Mouse (Mus musculus) intestine, embryonic 15.5 days (tissue): Measurements from ENCODE around the gene Il11ra1. TPM values are rescaled to one million over a fixed set of nuclear protein-coding genes. Genes with fewer than 3 reads are reported as not detected.
A peak's percentile ranks its signal among the peaks of the same experiment; 100 is the strongest.

ENCODE experiments used
- ATAC-seq: fragments of 200-750 bp; cut with Nextera tagmentation; 2 replicates; pipeline ENCODE4 v1.8.0; 2017; ENCODE audit warnings: moderate TSS enrichment, moderate library complexity
- H3K27ac ChIP-seq: fragments of 300-500 bp; sonication (generic); 2 replicates; pipeline ENCODE4 v1.5.1; 2015; ENCODE audit warnings: mild to moderate bottlenecking, inconsistent platforms
- H3K27me3 ChIP-seq: fragments of 300-500 bp; sonication (generic); replicated peaks from 2 replicates; pipeline ENCODE4 v1.6.1; 2015; ENCODE audit warnings: inconsistent platforms
- H3K36me3 ChIP-seq: fragments of 300-500 bp; sonication (generic); 2 replicates; pipeline ENCODE4 v1.6.1; 2015; ENCODE audit warnings: inconsistent platforms
- H3K4me1 ChIP-seq: fragments of 300-500 bp; sonication (generic); replicated peaks from 2 replicates; pipeline ENCODE4 v1.6.1; 2015; ENCODE audit warnings: inconsistent platforms
- H3K4me2 ChIP-seq: fragments of 300-500 bp; sonication (generic); replicated peaks from 2 replicates; pipeline ENCODE4 v1.6.1; 2015; ENCODE audit warnings: mild to moderate bottlenecking, inconsistent platforms
- H3K4me3 ChIP-seq: fragments of 300-500 bp; sonication (generic); replicated peaks from 2 replicates; pipeline ENCODE4 v1.5.1; 2015; ENCODE audit warnings: inconsistent platforms
- H3K9ac ChIP-seq: fragments of 300-500 bp; sonication (generic); 2 replicates; pipeline ENCODE4 v1.6.1; 2015; ENCODE audit warnings: inconsistent platforms
- H3K9me3 ChIP-seq: fragments of 300-500 bp; sonication (generic); 2 replicates; pipeline ENCODE4 v1.6.1; 2016; ENCODE audit warnings: inconsistent platforms
- WGBS: fragments of 180-500 bp; shearing (Covaris S2); methylation state at CpG from one replicate; pipeline ENCODE4 v1.1.7; 2015; 5-methylcytosine and 5-hydroxymethylcytosine counted together
- polyA plus RNA-seq: library from polyadenylated mRNA; unstranded; fragments of >200 nt; fragmentation: Nextera tagmentation; extraction: Ambion mirVana; gene quantifications from 2 replicates; pipeline ENCODE4 v1.2.1, GENCODE M21; 2015

Gene Il11ra1
- polyA plus RNA-seq, 1 experiment from 2014 or later: 127 TPM

- no peak overlapping the region for H3K9ac ChIP-seq
- no peak for ATAC-seq
- WGBS: 87% methylated on average over 10 of the region's 11 CpGs
- no peaks in the 10 kb centered on the region for H3K36me3 ChIP-seq
- no peak overlapping the region for H3K4me2 ChIP-seq
- no peak overlapping the region for H3K27ac ChIP-seq
- H3K4me3 ChIP-seq: no peak overlapping the region
- H3K27me3 ChIP-seq: no peaks in the 10 kb centered on the region; the same call in 1 of the 2 replicates
- H3K4me1 ChIP-seq: peaks cover 23% of the 10 kb centered on the region
- no peaks in the 10 kb centered on the region for H3K9me3 ChIP-seq
Measured at GRCm38 (mm10) chr4:41666646-41667045, 33.1 kb upstream of the Il11ra1 start.

- Histone ChIP-seq H3K9ac (no peak overlapping the region), H3K27me3 (no peaks in the 10 kb centered on the region; the same call in 1 of the 2 replicates), H3K36me3 (no peaks in the 10 kb centered on the region), H3K27ac (no peak overlapping the region), H3K4me3 (no peak overlapping the region), H3K4me1 (peaks cover 15% of the 10 kb centered on the region), H3K9me3 (no peaks in the 10 kb centered on the region), H3K4me2 (no peak overlapping the region)
- ATAC-seq: no peak
- 83% methylated on average over 18 of the region's 18 CpGs for WGBS
Measured at GRCm38 (mm10) chr4:41670836-41671235, 29.0 kb upstream of the Il11ra1 start.

GRCm38 (mm10) chr4:41671500-41671899, 28.3 kb upstream of the Il11ra1 start:
- Histone ChIP-seq H3K36me3 (no peaks in the 10 kb centered on the region), H3K9ac (no peak overlapping the region), H3K4me1 (peaks cover 22% of the 10 kb centered on the region), H3K4me2 (no peak overlapping the region), H3K9me3 (no peaks in the 10 kb centered on the region), H3K4me3 (no peak overlapping the region), H3K27me3 (no peaks in the 10 kb centered on the region; the same call in 1 of the 2 replicates), H3K27ac (no peak overlapping the region)
- WGBS: 32% methylated on average over 5 of the region's 5 CpGs
- ATAC-seq: no peak

GRCm38 (mm10) chr4:41671963-41672480, 27.8 kb upstream of the Il11ra1 start:
- Histone ChIP-seq H3K27me3 (no peaks in the 10 kb centered on the region), H3K4me1 (peaks cover 27% of the 10 kb centered on the region), H3K36me3 (no peaks in the 10 kb centered on the region), H3K27ac (no peak overlapping the region), H3K9me3 (no peaks in the 10 kb centered on the region), H3K4me2 (no peak overlapping the region), H3K9ac (no peak overlapping the region), H3K4me3 (no peak overlapping the region)
- peak; percentile 51; the same call in 1 of the 2 replicates for ATAC-seq
- WGBS: 21% methylated on average over 8 of the region's 8 CpGs

GRCm38 (mm10) chr4:41672522-41672963, 27.2 kb upstream of the Il11ra1 start:
- H3K27me3 ChIP-seq: no peaks in the 10 kb centered on the region
- H3K9ac ChIP-seq: no peak overlapping the region
- ATAC-seq: 0 out of 2 replicates have a peak, but pooled peaks have one; percentile 22
- H3K4me2 ChIP-seq: no peak overlapping the region
- no peak overlapping the region for H3K27ac ChIP-seq
- no peaks in the 10 kb centered on the region for H3K9me3 ChIP-seq
- peaks cover 32% of the 10 kb centered on the region for H3K4me1 ChIP-seq
- no peak overlapping the region for H3K4me3 ChIP-seq
- no peaks in the 10 kb centered on the region for H3K36me3 ChIP-seq
- 39% methylated on average over 8 of the region's 8 CpGs for WGBS

- H3K4me2 ChIP-seq: no peak overlapping the region
- H3K9me3 ChIP-seq: no peaks in the 10 kb centered on the region
- no peak for ATAC-seq
- H3K36me3 ChIP-seq: no peaks in the 10 kb centered on the region
- no peak overlapping the region for H3K27ac ChIP-seq
- peaks cover 36% of the 10 kb centered on the region for H3K4me1 ChIP-seq
- H3K4me3 ChIP-seq: no peak overlapping the region
- 70% methylated on average over 19 of the region's 19 CpGs for WGBS
- H3K27me3 ChIP-seq: no peaks in the 10 kb centered on the region
- H3K9ac ChIP-seq: no peak overlapping the region
Measured at GRCm38 (mm10) chr4:41673186-41673585, 26.6 kb upstream of the Il11ra1 start.

- ATAC-seq: no peak
- Histone ChIP-seq H3K27me3 (no peaks in the 10 kb centered on the region), H3K9ac (no peak overlapping the region; the same call in 1 of the 2 replicates), H3K4me1 (peaks cover 55% of the 10 kb centered on the region), H3K4me3 (no peak overlapping the region), H3K27ac (no peak overlapping the region), H3K36me3 (no peaks in the 10 kb centered on the region), H3K4me2 (no peak overlapping the region), H3K9me3 (no peaks in the 10 kb centered on the region)
- 55% methylated on average over 17 of the region's 17 CpGs for WGBS
Measured at GRCm38 (mm10) chr4:41676248-41677005, 23.4 kb upstream of the Il11ra1 start.

- no peak overlapping the region for H3K4me2 ChIP-seq
- 43% methylated on average over 13 of the region's 13 CpGs for WGBS
- H3K9me3 ChIP-seq: no peaks in the 10 kb centered on the region
- H3K36me3 ChIP-seq: no peaks in the 10 kb centered on the region
- no peak overlapping the region for H3K9ac ChIP-seq
- H3K27me3 ChIP-seq: no peaks in the 10 kb centered on the region
- H3K27ac ChIP-seq: 0 out of 2 replicates have a peak overlapping the region, but pooled peaks have one; percentile 27
- no peak overlapping the region for H3K4me3 ChIP-seq
- peak; percentile 52 for ATAC-seq
- H3K4me1 ChIP-seq: peaks cover 49% of the 10 kb centered on the region
Measured at GRCm38 (mm10) chr4:41677006-41677629, 22.7 kb upstream of the Il11ra1 start.

- WGBS: 65% methylated on average over 6 of the region's 6 CpGs
- Histone ChIP-seq H3K9me3 (no peaks in the 10 kb centered on the region), H3K4me1 (peaks cover 50% of the 10 kb centered on the region), H3K27ac (0 out of 2 replicates have a peak overlapping the region, but pooled peaks have one; percentile 11), H3K4me2 (no peak overlapping the region), H3K9ac (no peak overlapping the region), H3K27me3 (0 out of 2 replicates have a peak, but pooled peaks cover 5% of the 10 kb centered on the region), H3K4me3 (no peak overlapping the region), H3K36me3 (no peaks in the 10 kb centered on the region)
- ATAC-seq: no peak
Measured at GRCm38 (mm10) chr4:41678863-41679262, 20.9 kb upstream of the Il11ra1 start.

- H3K4me1 ChIP-seq: peaks cover 51% of the 10 kb centered on the region
- no peak overlapping the region for H3K4me2 ChIP-seq
- no peaks in the 10 kb centered on the region for H3K36me3 ChIP-seq
Measured at GRCm38 (mm10) chr4:41679291-41679690, 20.5 kb upstream of the Il11ra1 start.

GRCm38 (mm10) chr4:41681176-41681575, 18.6 kb upstream of the Il11ra1 start:
- Histone ChIP-seq H3K4me2 (no peak overlapping the region), H3K27me3 (0 out of 2 replicates have a peak, but pooled peaks cover 5% of the 10 kb centered on the region), H3K9me3 (no peaks in the 10 kb centered on the region), H3K4me3 (no peak overlapping the region), H3K4me1 (peaks cover 48% of the 10 kb centered on the region), H3K36me3 (no peaks in the 10 kb centered on the region), H3K9ac (no peak overlapping the region), H3K27ac (no peak overlapping the region)
- no peak for ATAC-seq
- WGBS: 56% methylated on average over 4 of the region's 4 CpGs

More at GRCm38 (mm10) chr4:41679291-41679690, 20.5 kb upstream of the Il11ra1 start:
- 0 out of 2 replicates have a peak, but pooled peaks cover 5% of the 10 kb centered on the region for H3K27me3 ChIP-seq
- H3K27ac ChIP-seq: 0 out of 2 replicates have a peak overlapping the region, but pooled peaks have one; percentile 11
- no peak overlapping the region for H3K4me3 ChIP-seq
- no peak overlapping the region for H3K9ac ChIP-seq
- H3K9me3 ChIP-seq: no peaks in the 10 kb centered on the region
- 0 out of 2 replicates have a peak, but pooled peaks have one; percentile 24 for ATAC-seq
- WGBS: 35% methylated on average over 2 of the region's 2 CpGs

- H3K9ac ChIP-seq: no peak overlapping the region
- H3K36me3 ChIP-seq: no peaks in the 10 kb centered on the region
- WGBS: 60% methylated on average over 10 of the region's 10 CpGs
- H3K27me3 ChIP-seq: 0 out of 2 replicates have a peak, but pooled peaks cover 5% of the 10 kb centered on the region
- no peaks in the 10 kb centered on the region for H3K9me3 ChIP-seq
- no peak for ATAC-seq
- H3K4me1 ChIP-seq: peaks cover 40% of the 10 kb centered on the region; the same call in 1 of the 2 replicates
- no peak overlapping the region for H3K4me3 ChIP-seq
- H3K4me2 ChIP-seq: no peak overlapping the region
- H3K27ac ChIP-seq: no peak overlapping the region
Measured at GRCm38 (mm10) chr4:41681947-41682346, 17.8 kb upstream of the Il11ra1 start.
